Mouse (Mus musculus): ENCODE results near the gene Krt90.
A peak's percentile ranks its signal among the peaks of the same experiment; 100 is the strongest.

The Krt90 gene

DNA sequence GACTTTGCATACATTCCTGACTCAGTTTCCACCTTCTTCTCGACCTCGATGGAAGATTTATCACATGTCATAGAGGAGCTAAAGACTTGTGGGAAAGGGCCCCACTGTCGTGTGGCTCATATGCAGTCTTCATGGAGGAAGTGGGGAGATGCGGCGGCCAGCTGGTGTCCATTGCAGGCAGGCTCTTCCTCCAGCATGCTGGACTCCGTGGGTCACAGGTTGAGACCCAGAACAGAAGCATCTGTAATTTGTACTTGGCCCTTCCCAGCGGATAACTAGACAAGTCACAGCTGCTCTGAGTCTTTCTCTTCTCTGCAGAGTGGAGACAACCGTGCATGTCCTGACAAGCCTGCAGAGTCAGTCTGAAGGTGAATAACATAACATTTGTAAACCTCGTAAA lies 54.5 kb downstream of the Krt90 start:
- peak; percentile 28 for DNase-seq

GRCm38 (mm10) chr15:101506896-101507758 lies 55.6 kb downstream of the Krt90 start:
- no peak for DNase-seq
